Mouse (Mus musculus) megakaryocyte progenitor cell, adult 5-6 weeks (primary cell): ENCODE results near the gene Trpm2. TPM values are rescaled to one million over a fixed set of nuclear protein-coding genes. Genes with fewer than 3 reads are reported as not detected.
"Not testable (repeated sequence)": the region's sequence is repeated elsewhere in the genome, so short reads cannot be mapped to it uniquely, and the experiment has no call there.

Experiments
- ATAC-seq: replicated peaks from 2 replicates; pipeline ENCODE4 v1.8.0; 2016; ENCODE audit warnings: mild to moderate bottlenecking, moderate TSS enrichment, inconsistent platforms; ENCODE audit not compliant: poor library complexity
- total RNA-seq, 2 experiments: library from RNA; stranded (forward) in 1 of 2; stranded (reverse) in 1 of 2; fragments of 157-497, 149-512 nt in 1 of 2; fragments of 200-1000 nt in 1 of 2; gene quantifications; 2 replicates each; pipeline versions ENCODE4 v1.2.3 to v1.2.4; 2015 to 2017

Gene Trpm2
- total RNA-seq (2015) (2.7 and 5.1 TPM in 2 replicates), total RNA-seq (2017) (1.4 and 2.9 TPM in 2 replicates)

GRCm38 (mm10) chr10:77970481-77970880 lies at the start of gene Trpm2:
Trpm2 (minus strand) TSS chr10:77970563.
- peak; percentile 76 for ATAC-seq

GRCm38 (mm10) chr10:78019984-78020383 lies 49.6 kb upstream of the Trpm2 start:
- not testable (repeated sequence) for ATAC-seq

GRCm38 (mm10) chr10:78019291-78019690 lies 48.9 kb upstream of the Trpm2 start:
- ATAC-seq, result no peak

GRCm38 (mm10) chr10:78018797-78019203 lies 48.4 kb upstream of the Trpm2 start:
- ATAC-seq, result peak; percentile 94

- ATAC-seq, result no peak
Observed at GRCm38 (mm10) chr10:78016366-78016765, 46.0 kb upstream of the Trpm2 start.

- ATAC-seq, result peak; percentile 69
Observed at GRCm38 (mm10) chr10:78015489-78015888, 45.1 kb upstream of the Trpm2 start.

DNA sequence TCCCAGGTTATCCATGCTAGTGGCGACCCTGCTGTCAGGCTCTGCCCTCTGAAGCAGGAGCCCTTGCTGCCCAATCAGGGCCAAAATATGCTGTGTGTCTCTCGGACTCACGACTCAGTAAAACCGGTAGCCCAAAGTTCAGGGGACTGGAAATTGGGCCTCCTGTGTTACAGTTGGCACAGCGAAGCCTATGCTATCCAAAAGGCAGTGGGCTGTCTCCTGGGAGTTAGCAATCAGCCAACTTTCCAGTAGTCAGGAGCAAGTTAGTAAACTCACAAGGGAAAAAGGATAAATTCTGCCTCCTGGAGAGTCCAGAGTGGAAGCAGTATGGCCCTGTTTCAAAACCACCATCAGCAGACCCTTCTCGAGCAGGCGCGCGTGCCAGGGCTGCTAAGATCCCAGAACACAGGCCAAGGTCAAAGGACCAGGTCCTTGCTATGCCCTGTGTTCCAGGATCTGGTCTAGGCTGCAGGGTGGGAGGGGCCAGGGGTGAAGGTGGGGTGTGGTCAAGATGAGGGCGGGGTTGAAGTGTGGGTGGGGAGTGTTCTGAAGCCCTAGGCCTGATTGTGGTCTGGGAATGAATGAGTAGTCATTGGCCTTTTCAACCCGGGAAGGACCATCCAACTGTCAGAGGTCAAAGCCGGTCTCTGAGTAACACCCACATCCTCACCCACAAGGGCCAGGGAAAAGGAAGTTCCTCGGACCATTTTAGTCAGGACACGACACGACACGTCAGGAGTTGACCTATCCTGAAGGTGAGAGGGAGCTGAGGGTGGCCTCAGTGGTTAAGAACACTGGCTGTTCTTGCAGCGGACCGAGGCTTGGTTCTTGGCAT lies 42.5 kb upstream of the Trpm2 start:
- ATAC-seq, result no peak

DNA sequence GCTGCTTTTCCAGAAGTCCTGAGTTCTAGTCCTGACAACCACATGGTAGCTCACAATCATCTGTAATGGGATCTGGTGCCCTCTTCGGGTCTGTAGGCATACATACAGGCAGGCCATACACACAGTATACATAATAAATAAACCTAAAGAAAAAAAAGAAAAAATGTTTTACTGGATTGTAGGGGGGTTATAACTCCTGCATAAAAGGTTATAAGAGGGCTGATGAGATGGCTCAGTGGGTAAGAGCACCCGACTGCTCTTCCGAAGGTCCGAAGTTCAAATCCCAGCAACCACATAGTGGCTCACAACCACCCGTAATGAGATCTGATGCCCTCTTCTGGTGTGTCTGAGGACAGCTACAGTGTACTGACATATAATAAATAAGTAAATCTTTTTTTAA lies 40.8 kb upstream of the Trpm2 start:
- not testable (repeated sequence) for ATAC-seq

DNA sequence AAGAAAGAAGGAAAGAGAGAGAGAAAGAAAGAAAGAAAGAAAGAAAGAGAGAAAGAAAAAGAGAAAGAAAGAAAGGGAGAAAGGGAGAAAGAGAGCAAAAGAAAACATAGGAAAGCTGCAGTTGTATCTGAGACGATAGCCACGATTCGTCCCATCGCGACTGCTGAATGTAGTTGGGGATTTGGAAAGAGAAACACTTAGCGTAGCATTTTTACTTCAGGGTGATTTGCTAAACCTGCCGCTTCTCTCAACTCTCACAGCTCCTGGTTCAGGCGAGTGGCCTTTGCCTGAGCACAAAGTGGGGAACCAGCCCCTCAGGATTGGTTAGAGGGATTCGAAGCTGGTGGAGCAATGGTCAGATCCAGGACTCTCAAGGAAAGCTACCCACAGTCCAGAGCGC lies 40.0 kb upstream of the Trpm2 start:
- no peak for ATAC-seq

GRCm38 (mm10) chr10:78009945-78010293 lies 39.6 kb upstream of the Trpm2 start, which contains the start of gene Pfkl:
Pfkl (minus strand) TSS chr10:78010083.
- ATAC-seq, result 0 out of 2 replicates have a peak, but pooled peaks have one; percentile 1

GRCm38 (mm10) chr10:78009184-78009944 lies 39.0 kb upstream of the Trpm2 start:
- ATAC-seq, result peak; percentile 86

DNA sequence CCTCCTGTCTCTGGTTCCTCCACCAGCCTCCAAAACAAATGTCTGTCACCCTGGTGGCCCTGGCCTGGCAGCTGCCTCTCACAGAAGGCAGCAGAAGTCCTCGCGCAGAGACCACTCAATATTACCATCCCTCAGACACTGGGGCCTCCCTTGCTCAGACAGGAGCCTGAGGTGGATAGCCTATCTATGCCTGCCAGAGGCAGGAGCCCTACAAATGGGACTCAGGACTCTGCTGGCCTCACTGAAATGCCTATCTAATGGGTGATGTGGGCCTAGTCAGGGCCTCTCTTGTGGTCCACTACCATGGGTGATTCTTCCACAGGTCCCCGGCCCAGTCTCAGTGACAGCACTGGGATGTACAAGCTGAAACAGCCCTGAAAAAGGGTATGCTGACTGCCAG lies 37.8 kb upstream of the Trpm2 start:
- peak; percentile 14; the same call in 1 of the 2 replicates for ATAC-seq

- no peak for ATAC-seq
Observed at GRCm38 (mm10) chr10:78007203-78007602, 36.8 kb upstream of the Trpm2 start.

- no peak for ATAC-seq
Observed at GRCm38 (mm10) chr10:78005791-78006438, 35.6 kb upstream of the Trpm2 start.

- ATAC-seq, result no peak
Observed at GRCm38 (mm10) chr10:78004479-78005100, 34.2 kb upstream of the Trpm2 start.

DNA sequence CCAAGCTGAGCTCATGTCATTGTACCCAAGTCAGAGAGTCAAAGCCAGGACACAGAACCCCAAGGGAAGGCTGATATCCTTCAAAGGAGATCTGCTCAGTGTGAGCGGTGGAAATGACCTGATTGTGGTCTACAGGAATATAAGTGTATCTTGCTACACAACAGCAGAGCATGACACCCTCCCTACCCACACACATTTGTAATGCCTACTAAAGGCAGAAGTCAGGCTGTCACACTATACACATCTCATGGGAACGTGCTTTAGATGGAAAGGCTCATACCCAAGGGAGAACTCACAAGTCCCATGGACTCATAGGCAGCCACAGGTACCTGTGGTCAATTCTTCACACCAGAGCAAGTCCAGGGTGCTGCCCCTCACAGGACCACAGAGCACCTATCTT lies 32.0 kb upstream of the Trpm2 start:
- ATAC-seq, result no peak

DNA sequence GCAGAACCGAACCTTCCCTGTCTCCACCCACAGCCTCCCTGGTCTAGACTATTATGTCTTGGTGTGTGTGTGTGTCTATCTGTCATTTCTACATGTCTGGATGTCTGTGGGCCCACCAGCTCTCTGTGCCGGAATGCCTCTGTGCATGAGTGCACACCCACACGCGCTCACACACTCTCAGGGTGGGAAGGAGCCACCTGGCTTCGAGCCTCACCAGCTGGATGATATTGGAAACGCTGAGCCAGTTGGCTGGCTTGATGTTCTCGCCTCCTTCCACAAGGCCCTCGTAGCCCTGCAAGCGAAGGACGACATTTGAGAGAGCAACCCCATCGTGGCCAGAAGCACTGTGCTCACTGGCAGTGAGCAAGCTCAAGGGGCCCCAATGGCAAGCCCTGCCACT lies 31.4 kb upstream of the Trpm2 start:
- no peak for ATAC-seq

DNA sequence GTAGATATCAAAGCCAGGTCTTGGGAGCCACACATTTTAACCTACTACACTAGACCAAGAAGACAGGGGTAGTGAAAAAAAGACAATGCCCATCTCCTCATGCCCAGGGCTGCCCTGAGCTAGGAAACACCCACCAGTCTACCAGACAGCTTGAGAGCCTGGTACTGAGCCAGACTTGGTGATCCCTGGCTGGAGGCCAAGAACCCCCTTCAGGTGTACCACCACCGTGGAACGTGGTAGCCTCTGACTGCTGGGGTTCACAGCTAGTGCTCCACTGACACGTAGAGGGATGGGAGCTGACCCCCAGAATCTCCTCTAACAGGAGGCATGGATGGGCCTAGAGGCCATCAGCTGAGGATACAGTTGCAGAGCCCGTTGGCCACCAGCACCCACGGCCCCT lies 29.8 kb upstream of the Trpm2 start:
- ATAC-seq, result no peak

GRCm38 (mm10) chr10:77995639-77996038 lies 25.3 kb upstream of the Trpm2 start:
- ATAC-seq, result 0 out of 2 replicates have a peak, but pooled peaks have one; percentile 15

DNA sequence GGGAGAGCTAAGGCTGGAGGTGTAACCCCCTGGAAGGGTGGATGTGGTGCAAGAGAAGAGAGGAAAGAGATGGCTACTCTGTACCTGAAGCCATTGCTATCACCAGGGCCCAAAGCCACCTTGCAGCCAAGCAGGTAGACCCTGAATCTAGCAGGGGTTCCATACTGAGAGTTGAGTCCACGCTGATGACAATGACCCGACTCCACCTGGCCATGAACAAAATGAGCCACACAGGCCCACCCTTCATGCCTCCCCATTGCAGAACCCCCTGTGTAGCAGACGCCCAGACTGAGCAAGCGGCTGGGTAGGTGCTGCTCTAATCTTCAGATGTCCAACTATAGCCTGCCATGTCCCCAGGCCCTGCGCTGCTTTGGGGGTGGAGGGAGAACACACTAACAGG lies 15.4 kb upstream of the Trpm2 start:
- no peak for ATAC-seq

- peak; percentile 95 for ATAC-seq
Observed at GRCm38 (mm10) chr10:77984660-77985059, 14.3 kb upstream of the Trpm2 start.
